Comparison of ENCODE assay signal across 27 mouse cellular contexts in the genomic region with DNA sequence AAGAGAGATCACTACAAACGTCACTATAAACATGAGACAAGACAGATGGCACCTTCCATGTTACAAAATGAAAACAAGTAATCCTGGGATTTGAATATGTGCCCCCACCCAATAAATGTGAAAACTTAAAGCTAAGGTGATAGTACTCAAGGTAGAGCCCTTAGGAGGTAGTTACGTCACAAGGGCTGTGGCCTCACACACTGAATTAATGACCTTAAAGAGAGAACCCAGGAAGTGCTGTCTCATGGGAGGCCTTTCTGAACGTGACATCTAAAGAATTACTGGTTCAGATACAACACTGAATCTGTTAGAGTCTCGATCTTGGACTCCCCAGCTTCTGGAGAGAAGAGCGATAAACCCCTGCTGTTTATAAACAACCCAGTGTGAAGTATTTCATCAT.
"Had no signal": no experiment of that assay in that cellular context is flagged by ENCODE, and none has a peak within 500 bp of the region (broad histone marks: within the 10 kb centered on the region; RNA-seq: fewer than 3 reads in every experiment).

No protein-coding gene starts in this region.

- H3K27me3 ChIP-seq: embryonic facial prominence, embryonic 12.5 days; embryonic facial prominence, embryonic 13.5 days; embryonic facial prominence, embryonic 15.5 days; forebrain, embryonic 12.5 days; forebrain, embryonic 13.5 days; forebrain, embryonic 15.5 days had no signal

- H3K36me3 ChIP-seq: embryonic facial prominence, embryonic 10.5 days; embryonic facial prominence, embryonic 12.5 days; embryonic facial prominence, embryonic 13.5 days; embryonic facial prominence, embryonic 15.5 days; forebrain, embryonic 10.5 days; forebrain, embryonic 12.5 days; forebrain, embryonic 15.5 days had no signal

- H3K4me3 ChIP-seq: embryonic facial prominence, embryonic 10.5 days; embryonic facial prominence, embryonic 12.5 days; embryonic facial prominence, embryonic 13.5 days; embryonic facial prominence, embryonic 15.5 days; erythroblast, embryonic 14.5 days; forebrain, embryonic 10.5 days; forebrain, embryonic 12.5 days; forebrain, embryonic 13.5 days; forebrain, embryonic 15.5 days; gastrocnemius, adult 2 months; heart, adult 2 months had no signal

- H3K9ac ChIP-seq: embryonic facial prominence, embryonic 12.5 days; embryonic facial prominence, embryonic 13.5 days; embryonic facial prominence, embryonic 15.5 days; forebrain, embryonic 12.5 days; forebrain, embryonic 13.5 days; forebrain, embryonic 15.5 days; forebrain, postnatal 0 days had no signal

- H3K27ac ChIP-seq: embryonic facial prominence, embryonic 10.5 days; embryonic facial prominence, embryonic 12.5 days; embryonic facial prominence, embryonic 13.5 days; embryonic facial prominence, embryonic 15.5 days; forebrain, embryonic 10.5 days; forebrain, embryonic 12.5 days; forebrain, embryonic 13.5 days; forebrain, embryonic 15.5 days; gastrocnemius, adult 2 months; heart, adult 2 months had no signal

- ATAC-seq: forebrain, embryonic 13.5 days; forebrain, embryonic 14.5 days; forebrain, embryonic 15.5 days; forebrain, embryonic 16.5 days; forebrain, postnatal 0 days had no signal

- DNase-seq: cerebellum, adult 8-10 months; cerebellum, adult 9-10 months; cerebellum, adult 9-11 months; cerebellum, postnatal 10 days; cerebellum, postnatal 14 days; cerebellum, postnatal 25 days; cerebellum, postnatal 36 days; embryo, embryonic 11 days; forebrain, postnatal 0 days; gastrocnemius, adult 2 months; gastrocnemius, postnatal 10 days; gastrocnemius, postnatal 14 days; gastrocnemius, postnatal 25 days; gastrocnemius, postnatal 36 days; heart, adult 11 months; heart, adult 2 months had no signal
